Mouse (Mus musculus) forebrain, embryonic 14.5 days (tissue): ENCODE data around the gene Gm815. TPM values are rescaled to one million over a fixed set of nuclear protein-coding genes. Genes with fewer than 3 reads are reported as not detected.

Experiments used
- ATAC-seq: fragments of 200-750 bp; cut with Nextera tagmentation; 2 replicates; pipeline ENCODE4 v1.8.0; 2017; ENCODE audit warnings: mild to moderate bottlenecking, moderate library complexity
- DNase-seq: peaks from one replicate; pipeline ENCODE4 v3.0.0-alpha.2; 2015; ENCODE audit warnings: low spot score
- H3K27ac ChIP-seq: fragments of 300-500 bp; sonication (generic); 2 replicates; pipeline ENCODE4 v1.5.1; 2014; ENCODE audit warnings: low read depth, mild to moderate bottlenecking, control low read depth, low read length, moderate library complexity
- H3K27me3 ChIP-seq: fragments of 300-500 bp; sonication (generic); replicated peaks from 2 replicates; pipeline ENCODE4 v1.6.1; 2014; ENCODE audit warnings: low read length, control low read depth, mixed read lengths; ENCODE audit not compliant: control insufficient read depth, insufficient read depth
- H3K36me3 ChIP-seq: fragments of 300-500 bp; sonication (generic); 2 replicates; pipeline ENCODE4 v1.6.1; 2014; ENCODE audit warnings: low read length, control low read depth; ENCODE audit not compliant: control insufficient read depth, insufficient read depth
- H3K4me1 ChIP-seq: fragments of 300-500 bp; sonication (generic); 2 replicates; pipeline ENCODE4 v1.6.1; 2014; ENCODE audit warnings: antibody characterized with exemption, low read length, control low read depth; ENCODE audit not compliant: control insufficient read depth, insufficient read depth
- H3K4me2 ChIP-seq: fragments of 300-500 bp; sonication (generic); 2 replicates; pipeline ENCODE4 v1.6.1; 2014; ENCODE audit warnings: mild to moderate bottlenecking, control low read depth, low read length
- H3K4me3 ChIP-seq: fragments of 300-500 bp; sonication (generic); 2 replicates; pipeline ENCODE4 v1.5.1; 2014; ENCODE audit warnings: low read depth, low read length, control low read depth
- H3K9ac ChIP-seq: fragments of 300-500 bp; sonication (generic); 2 replicates; pipeline ENCODE4 v1.6.1; 2014; ENCODE audit warnings: mild to moderate bottlenecking, low read length, control low read depth, moderate library complexity
- H3K9me3 ChIP-seq: fragments of 300-500 bp; sonication (generic); replicated peaks from 2 replicates; pipeline ENCODE4 v1.6.1; 2016; ENCODE audit warnings: low read length, control low read depth, mixed read lengths; ENCODE audit not compliant: control insufficient read depth
- WGBS: fragments of 180-500 bp; shearing (Covaris S2); extraction: QIAGEN DNeasy Blood & Tissue Kit; methylation state at CpG from one replicate; pipeline ENCODE4 v1.1.7; 2014; 5-methylcytosine and 5-hydroxymethylcytosine counted together
- polyA plus RNA-seq: library from polyadenylated mRNA; unstranded; fragments of >200 nt; fragmentation: Nextera tagmentation; extraction: Ambion mirVana; gene quantifications from 2 replicates; pipeline ENCODE4 v1.2.1, GENCODE M21; 2014

The Gm815 gene
- polyA plus RNA-seq, 1 experiment from 2014 or later, result not detected

- Histone ChIP-seq H3K4me2 (no peak overlapping the region), H3K36me3 (no peaks in the 10 kb centered on the region), H3K9ac (no peak overlapping the region), H3K27me3 (no peaks in the 10 kb centered on the region), H3K27ac (no peak overlapping the region), H3K4me1 (no peaks in the 10 kb centered on the region), H3K9me3 (no peaks in the 10 kb centered on the region), H3K4me3 (no peak overlapping the region)
- ATAC-seq, result no peak
- DNase-seq, result peak; percentile 38
- WGBS, result 73% methylated on average over 9 of the region's 9 CpGs
Observed at GRCm38 (mm10) chr19:26891306-26891964, 5.8 kb downstream of the Gm815 start.

GRCm38 (mm10) chr19:26892861-26893260 is 7.2 kb downstream of the Gm815 start:
- no peaks in the 10 kb centered on the region for H3K4me1 ChIP-seq
- H3K9me3 ChIP-seq, result no peaks in the 10 kb centered on the region
- no peak for DNase-seq
- no peaks in the 10 kb centered on the region for H3K36me3 ChIP-seq
- WGBS, result 68% methylated on average over 5 of the region's 5 CpGs
- ATAC-seq, result no peak
- no peak overlapping the region for H3K4me3 ChIP-seq
- H3K4me2 ChIP-seq, result no peak overlapping the region
- H3K9ac ChIP-seq, result no peak overlapping the region
- H3K27me3 ChIP-seq, result no peaks in the 10 kb centered on the region
- no peak overlapping the region for H3K27ac ChIP-seq

DNA sequence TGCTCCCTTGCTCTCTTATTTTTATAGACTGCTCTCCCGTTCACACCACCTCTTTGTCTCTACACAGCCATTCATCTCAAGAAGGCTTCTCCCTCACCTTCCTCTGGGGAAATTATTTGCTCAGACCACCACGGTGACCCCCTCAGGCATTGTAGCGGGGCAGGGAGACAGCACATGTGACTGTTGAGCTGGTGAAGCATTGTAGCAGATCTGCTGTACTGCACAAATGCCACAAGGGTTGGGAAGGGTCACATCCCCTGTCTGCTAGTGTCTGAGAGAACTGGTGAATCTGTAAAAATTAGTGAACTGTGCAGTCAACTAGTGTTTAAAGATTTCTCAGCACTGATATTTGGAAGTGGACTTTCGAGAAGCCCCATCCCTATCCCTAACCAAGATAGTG is 16.5 kb downstream of the Gm815 start:
- Histone ChIP-seq H3K4me2 (no peak overlapping the region), H3K9ac (no peak overlapping the region), H3K27me3 (no peaks in the 10 kb centered on the region), H3K4me3 (no peak overlapping the region), H3K4me1 (no peaks in the 10 kb centered on the region), H3K36me3 (no peaks in the 10 kb centered on the region), H3K9me3 (no peaks in the 10 kb centered on the region), H3K27ac (no peak overlapping the region)
- ATAC-seq, result no peak
- DNase-seq, result no peak
- 75% methylated on average over 4 of the region's 4 CpGs for WGBS

DNA sequence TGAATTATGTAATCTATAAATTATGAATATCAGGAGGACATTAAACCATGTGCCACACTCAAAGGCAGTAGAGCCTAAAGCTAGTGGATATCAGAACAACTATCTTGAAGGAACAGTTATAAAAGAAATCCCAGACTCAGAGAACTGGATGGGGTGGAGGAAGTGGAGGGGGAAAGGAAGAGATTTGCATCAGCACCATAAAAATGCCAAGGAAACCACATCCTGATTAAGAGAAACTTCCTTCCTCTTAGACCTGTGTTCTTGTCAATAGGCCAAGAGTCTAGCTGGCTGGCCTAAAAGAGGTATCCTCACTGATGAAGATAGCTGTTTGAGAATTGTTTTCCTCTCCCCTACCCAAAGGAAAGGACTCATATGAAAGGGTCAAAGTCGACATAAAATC is 28.6 kb downstream of the Gm815 start:
- DNase-seq, result no peak
- Histone ChIP-seq H3K27me3 (no peaks in the 10 kb centered on the region), H3K4me1 (no peaks in the 10 kb centered on the region), H3K4me3 (no peak overlapping the region), H3K9me3 (no peaks in the 10 kb centered on the region), H3K27ac (no peak overlapping the region), H3K9ac (no peak overlapping the region), H3K4me2 (no peak overlapping the region), H3K36me3 (no peaks in the 10 kb centered on the region)
- WGBS, result 78% methylated on average over 1 of the region's 1 CpGs
- ATAC-seq, result no peak

DNA sequence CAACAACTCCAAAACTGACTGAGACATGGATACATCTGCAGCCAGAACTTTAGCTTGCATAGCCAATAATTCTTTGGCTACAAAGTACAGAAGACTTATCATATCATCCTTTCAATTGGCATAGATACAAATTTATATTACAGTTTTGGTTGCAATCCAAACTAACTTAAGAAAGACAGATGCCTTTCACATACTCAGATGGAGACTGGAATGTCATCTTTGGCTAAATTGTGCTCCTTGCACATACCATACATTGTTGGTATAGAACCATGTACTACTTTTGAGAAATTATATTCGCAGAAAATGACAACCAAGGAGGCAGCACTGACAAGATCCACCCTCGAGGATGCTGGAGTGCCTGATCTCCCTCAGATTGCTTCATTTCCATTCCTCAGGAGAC is 35.1 kb downstream of the Gm815 start:
- H3K4me2 ChIP-seq, result no peak overlapping the region
- no peak overlapping the region for H3K9ac ChIP-seq
- H3K36me3 ChIP-seq, result no peaks in the 10 kb centered on the region
- DNase-seq (peak; percentile 62), ATAC-seq (no peak)
- H3K27me3 ChIP-seq, result no peaks in the 10 kb centered on the region
- WGBS, result 72% methylated on average over 2 of the region's 2 CpGs
- H3K4me3 ChIP-seq, result no peak overlapping the region
- no peaks in the 10 kb centered on the region for H3K4me1 ChIP-seq
- H3K9me3 ChIP-seq, result no peaks in the 10 kb centered on the region
- no peak overlapping the region for H3K27ac ChIP-seq

DNA sequence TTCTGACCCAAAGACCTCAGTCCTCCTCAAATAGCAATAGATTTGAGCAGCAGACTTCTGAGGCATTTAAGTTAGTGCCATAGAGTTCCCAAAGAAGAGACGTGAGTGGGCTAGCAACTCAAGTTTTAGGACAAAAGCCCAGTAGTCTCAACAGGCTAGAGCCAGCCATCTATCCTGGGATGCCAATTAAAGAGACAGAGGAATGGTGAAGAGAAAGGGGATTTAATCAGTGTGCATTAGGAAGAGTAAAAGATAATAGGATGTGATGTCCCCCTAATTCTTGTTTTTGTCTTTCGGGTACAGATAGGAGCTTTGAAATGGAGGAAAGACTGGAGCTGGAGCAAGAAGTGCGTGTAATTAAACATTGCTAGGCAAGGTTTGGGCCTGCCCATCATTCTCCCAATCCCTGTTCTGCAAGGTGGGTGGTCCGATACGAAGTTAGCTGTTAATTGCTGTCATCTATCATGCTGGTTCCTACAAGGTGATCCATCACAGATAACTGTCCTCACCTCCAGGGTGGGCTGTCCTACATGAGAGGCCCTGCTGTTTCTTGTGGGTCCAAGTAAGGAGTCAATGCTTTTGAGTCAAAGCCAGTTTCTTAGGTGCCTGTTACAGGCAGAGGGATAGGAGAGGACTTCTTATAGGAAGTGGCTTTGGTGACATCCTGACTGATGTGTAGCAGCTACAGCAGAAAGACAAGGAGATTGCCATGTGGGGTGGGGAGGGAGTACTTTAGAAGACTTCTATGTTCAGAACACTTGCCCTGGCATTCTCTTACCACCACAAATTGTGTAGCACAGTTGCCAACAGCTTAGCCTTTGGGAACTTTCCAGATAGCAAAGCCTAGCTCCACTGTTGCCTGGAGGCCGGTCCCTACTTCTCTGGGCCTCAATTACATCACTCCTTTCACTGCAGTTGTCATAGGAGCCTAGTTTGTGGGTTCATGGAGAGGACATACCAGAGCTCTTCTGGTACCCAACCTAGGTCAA is 44.9 kb downstream of the Gm815 start:
- 60% methylated on average over 6 of the region's 6 CpGs for WGBS
- Histone ChIP-seq H3K4me2 (no peak overlapping the region), H3K4me3 (no peak overlapping the region), H3K4me1 (no peaks in the 10 kb centered on the region), H3K36me3 (no peaks in the 10 kb centered on the region), H3K27me3 (no peaks in the 10 kb centered on the region), H3K9ac (no peak overlapping the region), H3K9me3 (no peaks in the 10 kb centered on the region), H3K27ac (no peak overlapping the region)
- ATAC-seq (no peak), DNase-seq (no peak)

DNA sequence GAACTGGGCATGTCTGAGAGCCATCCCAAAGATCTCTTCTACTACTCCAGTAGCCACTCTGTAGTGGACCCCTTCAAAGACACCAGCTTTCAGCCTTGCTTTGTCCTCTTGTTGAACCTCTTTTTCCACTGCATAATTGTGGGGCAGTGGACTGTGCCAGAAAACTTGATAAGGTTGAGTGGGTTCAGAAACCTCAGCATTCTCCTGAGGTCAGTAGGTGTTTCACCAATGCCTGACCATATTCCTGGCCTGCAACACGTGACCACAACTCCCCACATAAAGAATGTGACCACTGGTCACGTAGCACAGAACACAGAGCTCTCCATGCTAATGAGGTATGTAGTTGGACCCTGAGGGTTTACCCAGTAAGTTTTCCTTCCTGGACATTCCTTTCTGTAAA is 48.5 kb downstream of the Gm815 start:
- ATAC-seq, result no peak
- no peak for DNase-seq
- H3K9me3 ChIP-seq, result no peaks in the 10 kb centered on the region

More for the DNA sequence above, 48.5 kb downstream of the Gm815 start:
- H3K4me2 ChIP-seq, result no peak overlapping the region
- H3K4me1 ChIP-seq, result no peaks in the 10 kb centered on the region
- no peak overlapping the region for H3K27ac ChIP-seq
- H3K9ac ChIP-seq, result no peak overlapping the region
- no peak overlapping the region for H3K4me3 ChIP-seq
- H3K36me3 ChIP-seq, result no peaks in the 10 kb centered on the region
- WGBS, result 81% methylated on average over 2 of the region's 2 CpGs
- H3K27me3 ChIP-seq, result no peaks in the 10 kb centered on the region
